Mouse (Mus musculus) cerebellum, adult (tissue): Measurements from ENCODE around the gene Slc25a26.
"Not testable (repeated sequence)": the region's sequence is repeated elsewhere in the genome, so short reads cannot be mapped to it uniquely, and the experiment has no call there.

Source experiments
- ATAC-seq: cut with Nextera tagmentation; 2 replicates; pipeline ENCODE4 v1.9.2; 2017; ENCODE audit warnings: mild to moderate bottlenecking, moderate library complexity, mixed read lengths; ENCODE audit not compliant: insufficient number of reproducible peaks, low FRiP score, low TSS enrichment

Slc25a26 gene

GRCm38 (mm10) chr6:94550298-94550697 is 50.2 kb downstream of the Slc25a26 start:
- ATAC-seq, result peak; percentile 58; the same call in 1 of the 2 replicates

- no peak for ATAC-seq
Observed at GRCm38 (mm10) chr6:94550851-94551250, 50.7 kb downstream of the Slc25a26 start.

GRCm38 (mm10) chr6:94553085-94553484 is 53.0 kb downstream of the Slc25a26 start:
- ATAC-seq, result no peak

GRCm38 (mm10) chr6:94558603-94559002 is 58.5 kb downstream of the Slc25a26 start:
- ATAC-seq, result not testable (repeated sequence)

GRCm38 (mm10) chr6:94560896-94561295 is 60.8 kb downstream of the Slc25a26 start:
- no peak for ATAC-seq

GRCm38 (mm10) chr6:94561346-94561745 is 61.2 kb downstream of the Slc25a26 start:
- no peak for ATAC-seq

- ATAC-seq, result no peak
Observed at GRCm38 (mm10) chr6:94563203-94563940, 63.2 kb downstream of the Slc25a26 start.

GRCm38 (mm10) chr6:94565766-94566165 is 65.6 kb downstream of the Slc25a26 start:
- ATAC-seq, result no peak

- no peak for ATAC-seq
Observed at GRCm38 (mm10) chr6:94568040-94568439, 67.9 kb downstream of the Slc25a26 start.

- no peak for ATAC-seq
Observed at GRCm38 (mm10) chr6:94575526-94576166, 75.5 kb downstream of the Slc25a26 start.

- no peak for ATAC-seq
Observed at GRCm38 (mm10) chr6:94577991-94578390, 77.9 kb downstream of the Slc25a26 start.

- ATAC-seq, result no peak
Observed at GRCm38 (mm10) chr6:94582055-94582454, 81.9 kb downstream of the Slc25a26 start.

GRCm38 (mm10) chr6:94584147-94584695 is 84.1 kb downstream of the Slc25a26 start:
- no peak for ATAC-seq

GRCm38 (mm10) chr6:94584976-94585375 is 84.8 kb downstream of the Slc25a26 start:
- ATAC-seq, result no peak

- ATAC-seq, result no peak
Observed at GRCm38 (mm10) chr6:94588365-94588764, 88.2 kb downstream of the Slc25a26 start.

- ATAC-seq, result no peak
Observed at GRCm38 (mm10) chr6:94592243-94592642, 92.1 kb downstream of the Slc25a26 start.

GRCm38 (mm10) chr6:94592710-94593109 is 92.6 kb downstream of the Slc25a26 start:
- ATAC-seq, result no peak

GRCm38 (mm10) chr6:94594096-94594665 is 94.0 kb downstream of the Slc25a26 start:
- ATAC-seq, result no peak

GRCm38 (mm10) chr6:94594711-94595110 is 94.6 kb downstream of the Slc25a26 start:
- no peak for ATAC-seq

GRCm38 (mm10) chr6:94595206-94595605 is 95.1 kb downstream of the Slc25a26 start:
- no peak for ATAC-seq

- no peak for ATAC-seq
Observed at GRCm38 (mm10) chr6:94596051-94596760, 96.1 kb downstream of the Slc25a26 start.
